Mouse (Mus musculus) testis, adult 2 months (tissue): ENCODE measurements around the gene Drd3. TPM values are rescaled to one million over a fixed set of nuclear protein-coding genes. Genes with fewer than 3 reads are reported as not detected.

Source experiments
- H3K27ac ChIP-seq: fragments of 200-500 bp; 2 replicates; pipeline ENCODE4 v1.5.1; 2012; ENCODE audit warnings: low read depth, low read length; ENCODE audit not compliant: control insufficient read depth, insufficient read depth
- H3K27me3 ChIP-seq: fragments of 200-500 bp; 2 replicates; pipeline ENCODE4 v1.6.1; 2012; ENCODE audit warnings: mild to moderate bottlenecking, low read length, moderate library complexity; ENCODE audit not compliant: control insufficient read depth, insufficient read depth
- H3K36me3 ChIP-seq: fragments of 200-500 bp; 2 replicates; pipeline ENCODE4 v1.6.1; 2012; ENCODE audit warnings: mild to moderate bottlenecking, low read length; ENCODE audit not compliant: control insufficient read depth, insufficient read depth
- H3K4me1 ChIP-seq: fragments of 200-500 bp; 2 replicates; pipeline ENCODE4 v1.6.1; 2012; ENCODE audit warnings: low read length; ENCODE audit not compliant: control insufficient read depth, insufficient read depth
- H3K4me3 ChIP-seq: fragments of 200-500 bp; 2 replicates; pipeline ENCODE4 v1.5.1; 2012; ENCODE audit warnings: low read depth, mild to moderate bottlenecking, low read length, moderate library complexity, mixed read lengths; ENCODE audit not compliant: control insufficient read depth
- CTCF ChIP-seq: fragments of 200-500 bp; IDR thresholded peaks from 2 replicates; pipeline ENCODE4 v1.5.1; 2012; ENCODE audit warnings: low read depth, mild to moderate bottlenecking, inconsistent platforms, low read length, moderate library complexity; ENCODE audit not compliant: control insufficient read depth, insufficient read depth, insufficient replicate concordance
- POLR2A ChIP-seq: fragments of 200-500 bp; IDR thresholded peaks from 2 replicates; pipeline ENCODE4 v1.6.1; 2012; ENCODE audit warnings: low read depth, mild to moderate bottlenecking, inconsistent platforms, low read length, moderate library complexity; ENCODE audit not compliant: control insufficient read depth
- polyA plus RNA-seq: library from polyadenylated mRNA; depleted of rRNA; stranded (reverse); fragments of >200 nt; gene quantifications from 2 replicates; pipeline ENCODE4 v1.2.3, GENCODE M21; 2012

Gene Drd3
- polyA plus RNA-seq, 1 experiment: not detected

DNA sequence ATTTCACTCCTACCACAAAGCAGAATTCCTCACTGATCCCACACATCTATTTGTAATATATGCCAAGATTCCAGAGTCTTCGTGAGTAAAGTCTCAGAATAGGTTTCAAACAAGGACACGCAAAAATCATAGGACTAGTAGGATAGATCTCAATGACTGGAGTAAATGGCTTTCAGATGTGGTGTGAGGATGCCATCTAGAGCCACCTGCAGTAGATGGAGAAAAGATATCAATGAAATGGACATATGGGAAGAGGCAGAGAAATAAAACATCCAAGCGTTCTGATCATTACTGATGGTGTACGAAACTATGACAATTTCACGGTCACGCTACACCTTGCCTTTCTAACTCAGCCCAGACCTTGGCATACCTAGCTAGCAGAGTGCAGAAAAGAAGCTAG lies 64.6 kb downstream of the Drd3 start:
- Histone ChIP-seq H3K36me3 (no peaks in the 10 kb centered on the region), H3K27me3 (no peaks in the 10 kb centered on the region), H3K4me3 (no peak overlapping the region), H3K4me1 (no peaks in the 10 kb centered on the region; the same call in 1 of the 2 replicates), H3K27ac (no peak overlapping the region)
- TF ChIP-seq CTCF: no peak
- TF ChIP-seq POLR2A: no peak

GRCm38 (mm10) chr16:43827492-43827891 lies 73.7 kb downstream of the Drd3 start:
- Histone ChIP-seq H3K4me1 (no peaks in the 10 kb centered on the region; the same call in 1 of the 2 replicates), H3K36me3 (no peaks in the 10 kb centered on the region), H3K27me3 (no peaks in the 10 kb centered on the region), H3K27ac (no peak overlapping the region), H3K4me3 (no peak overlapping the region)
- no peak for TF ChIP-seq CTCF
- no peak for TF ChIP-seq POLR2A

GRCm38 (mm10) chr16:43831957-43832356 lies 78.1 kb downstream of the Drd3 start:
- Histone ChIP-seq H3K27me3 (no peaks in the 10 kb centered on the region), H3K4me1 (no peaks in the 10 kb centered on the region), H3K4me3 (no peak overlapping the region), H3K36me3 (no peaks in the 10 kb centered on the region), H3K27ac (no peak overlapping the region)
- no peak for TF ChIP-seq CTCF
- no peak for TF ChIP-seq POLR2A

DNA sequence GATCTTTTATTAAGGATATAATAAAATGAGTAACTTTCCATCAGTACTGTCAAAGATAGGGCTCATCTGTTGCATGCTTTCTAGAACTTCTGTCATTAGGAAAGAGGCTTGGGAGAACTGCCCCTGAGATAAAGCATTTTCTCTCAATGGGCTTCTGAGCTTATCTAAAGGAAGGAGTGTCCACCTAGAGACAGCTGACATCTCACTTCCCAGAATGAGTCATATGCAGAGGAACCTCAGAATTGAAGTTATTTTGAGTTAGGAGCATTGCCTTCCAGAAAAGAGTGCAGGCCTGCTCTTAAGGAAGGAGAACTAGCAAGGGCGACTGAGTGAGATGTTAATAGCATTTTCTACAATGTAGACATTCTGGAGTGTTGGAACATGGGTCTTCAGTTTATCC lies 87.4 kb downstream of the Drd3 start:
- no peaks in the 10 kb centered on the region for H3K27me3 ChIP-seq

DNA sequence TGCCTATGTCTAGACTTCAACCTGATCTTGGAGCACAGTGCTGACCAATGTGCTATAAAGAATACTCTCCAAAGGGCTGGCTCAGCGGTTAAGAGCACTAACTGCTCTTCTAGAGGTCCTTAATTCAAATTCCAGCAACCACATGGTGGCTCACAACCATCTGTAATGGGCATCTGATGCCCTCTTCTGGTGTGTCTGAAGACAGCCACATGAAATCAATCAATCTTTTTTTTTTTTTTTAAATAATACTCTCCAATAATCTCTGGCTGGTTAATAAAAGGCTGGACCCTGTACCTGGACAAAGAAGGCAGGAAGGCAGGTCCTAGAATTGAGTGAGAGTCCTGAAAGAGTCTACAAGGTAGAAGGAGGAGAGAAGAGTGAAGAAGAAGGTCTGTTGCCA lies 96.0 kb downstream of the Drd3 start:
- no peaks in the 10 kb centered on the region for H3K27me3 ChIP-seq
- H3K27ac ChIP-seq: no peak overlapping the region
- H3K4me3 ChIP-seq: no peak overlapping the region
- no peaks in the 10 kb centered on the region for H3K36me3 ChIP-seq
- TF ChIP-seq CTCF (no peak), POLR2A (no peak)
- H3K4me1 ChIP-seq: no peaks in the 10 kb centered on the region

More for the DNA sequence above, 87.4 kb downstream of the Drd3 start:
- Histone ChIP-seq H3K4me1 (no peaks in the 10 kb centered on the region), H3K36me3 (no peaks in the 10 kb centered on the region), H3K27ac (no peak overlapping the region), H3K4me3 (no peak overlapping the region)
- TF ChIP-seq CTCF (no peak), POLR2A (no peak)

- Histone ChIP-seq H3K27ac (no peak overlapping the region), H3K4me3 (no peak overlapping the region), H3K27me3 (no peaks in the 10 kb centered on the region), H3K36me3 (no peaks in the 10 kb centered on the region), H3K4me1 (peaks cover 3% of the 10 kb centered on the region; the same call in 1 of the 2 replicates)
- TF ChIP-seq CTCF: no peak
- TF ChIP-seq POLR2A: no peak
Measured at GRCm38 (mm10) chr16:43858941-43859476, 105.2 kb downstream of the Drd3 start.

- Histone ChIP-seq H3K4me3 (no peak overlapping the region), H3K4me1 (no peaks in the 10 kb centered on the region), H3K36me3 (no peaks in the 10 kb centered on the region), H3K27ac (no peak overlapping the region), H3K27me3 (no peaks in the 10 kb centered on the region)
- no peak for TF ChIP-seq POLR2A
- TF ChIP-seq CTCF: no peak
Measured at GRCm38 (mm10) chr16:43860624-43861023, 106.8 kb downstream of the Drd3 start.

GRCm38 (mm10) chr16:43869805-43870204 lies 116.0 kb downstream of the Drd3 start:
- H3K4me3 ChIP-seq: no peak overlapping the region
- H3K4me1 ChIP-seq: no peaks in the 10 kb centered on the region
- TF ChIP-seq CTCF (no peak), POLR2A (no peak)
- no peak overlapping the region for H3K27ac ChIP-seq
- no peaks in the 10 kb centered on the region for H3K36me3 ChIP-seq
- H3K27me3 ChIP-seq: no peaks in the 10 kb centered on the region
